Mouse (Mus musculus) lung, postnatal 0 days (tissue): ENCODE measurements at regions not wholly inside any gene's neighbourhood (a gene's known extent, or its start where the extent isn't known, plus 50 kb on each side); places are given as distances from the start of the nearest gene placed in this dataset.

Experiments used
- ATAC-seq: fragments of 200-750 bp; cut with Nextera tagmentation; 2 replicates; pipeline ENCODE4 v1.8.0; 2017; ENCODE audit warnings: moderate library complexity
- DNase-seq: peaks from one replicate; pipeline ENCODE4 v3.0.0-alpha.2; 2016; ENCODE audit warnings: low spot score
- H3K27ac ChIP-seq: fragments of 300-500 bp; sonication (generic); 2 replicates; pipeline ENCODE4 v1.5.1; 2014; ENCODE audit warnings: antibody characterized with exemption, mild to moderate bottlenecking, low read length, mixed read lengths
- H3K27me3 ChIP-seq: fragments of 300-500 bp; sonication (generic); replicated peaks from 2 replicates; pipeline ENCODE4 v1.6.1; 2014; ENCODE audit warnings: low read length, mixed read lengths; ENCODE audit not compliant: insufficient read depth
- H3K36me3 ChIP-seq: fragments of 300-500 bp; sonication (generic); 2 replicates; pipeline ENCODE4 v1.6.1; 2014; ENCODE audit warnings: low read length, mixed read lengths; ENCODE audit not compliant: insufficient read depth
- H3K4me1 ChIP-seq: fragments of 300-500 bp; sonication (generic); 2 replicates; pipeline ENCODE4 v1.6.1; 2014; ENCODE audit warnings: antibody characterized with exemption, low read depth, low read length, mixed read lengths; ENCODE audit not compliant: insufficient read depth
- H3K4me2 ChIP-seq: fragments of 300-500 bp; sonication (generic); replicated peaks from 2 replicates; pipeline ENCODE4 v1.6.1; 2014; ENCODE audit warnings: low read depth, mild to moderate bottlenecking, low read length, moderate library complexity, mixed read lengths
- H3K4me3 ChIP-seq: fragments of 300-500 bp; sonication (generic); 2 replicates; pipeline ENCODE4 v1.5.1; 2014; ENCODE audit warnings: low read depth, low read length
- H3K9ac ChIP-seq: fragments of 300-500 bp; sonication (generic); replicated peaks from 2 replicates; pipeline ENCODE4 v1.6.1; 2014; ENCODE audit warnings: low read depth, mild to moderate bottlenecking
- H3K9me3 ChIP-seq: fragments of 300-500 bp; sonication (generic); 2 replicates; pipeline ENCODE4 v1.6.1; 2016; ENCODE audit warnings: low read length, mixed read lengths
- CTCF ChIP-seq: IDR thresholded peaks from 2 replicates; pipeline ENCODE4 v1.5.1; 2016; ENCODE audit warnings: antibody characterized with exemption, mild to moderate bottlenecking
- EP300 ChIP-seq: IDR thresholded peaks from 2 replicates; pipeline ENCODE4 v1.6.1; 2016; ENCODE audit warnings: antibody characterized with exemption, mild to moderate bottlenecking, control low read depth
- WGBS: fragments of 180-500 bp; shearing (Covaris S2); extraction: QIAGEN DNeasy Blood & Tissue Kit; methylation state at CpG from one replicate; pipeline ENCODE4 v1.1.7; 2014; 5-methylcytosine and 5-hydroxymethylcytosine counted together

DNA sequence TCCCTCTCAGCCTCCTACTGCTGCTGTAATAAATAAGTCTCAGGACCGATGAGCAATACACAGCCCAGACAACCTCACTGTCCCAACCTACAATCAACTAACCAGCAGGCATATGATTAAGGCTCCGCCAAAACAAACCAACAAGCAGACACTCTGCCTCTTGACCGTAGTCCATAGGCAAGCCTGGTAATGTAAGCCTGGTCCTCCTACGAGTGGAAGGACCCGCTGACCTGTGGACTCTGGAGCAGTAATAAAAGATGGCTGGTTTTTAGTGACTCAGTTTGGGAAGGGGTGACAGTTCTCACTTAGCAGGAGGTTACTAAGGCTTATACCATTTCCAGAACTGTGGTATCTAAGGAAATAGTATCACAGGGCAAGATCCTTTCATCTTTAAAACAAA is 53.4 kb downstream of the Gm47996 start:
- Histone ChIP-seq H3K4me3 (no peak overlapping the region), H3K4me2 (no peak overlapping the region), H3K4me1 (no peaks in the 10 kb centered on the region), H3K9me3 (no peaks in the 10 kb centered on the region), H3K27ac (no peak overlapping the region), H3K27me3 (no peaks in the 10 kb centered on the region), H3K36me3 (no peaks in the 10 kb centered on the region), H3K9ac (no peak overlapping the region)
- no peak for ATAC-seq
- DNase-seq: no peak
- WGBS: 84% methylated on average over 5 of the region's 5 CpGs
- TF ChIP-seq EP300 (no peak), CTCF (no peak)

GRCm38 (mm10) chr1:151263830-151264229 is 53.9 kb downstream of the Gm47996 start:
- no peak overlapping the region for H3K9ac ChIP-seq
- ATAC-seq: no peak
- WGBS: 70% methylated on average over 2 of the region's 2 CpGs

DNA sequence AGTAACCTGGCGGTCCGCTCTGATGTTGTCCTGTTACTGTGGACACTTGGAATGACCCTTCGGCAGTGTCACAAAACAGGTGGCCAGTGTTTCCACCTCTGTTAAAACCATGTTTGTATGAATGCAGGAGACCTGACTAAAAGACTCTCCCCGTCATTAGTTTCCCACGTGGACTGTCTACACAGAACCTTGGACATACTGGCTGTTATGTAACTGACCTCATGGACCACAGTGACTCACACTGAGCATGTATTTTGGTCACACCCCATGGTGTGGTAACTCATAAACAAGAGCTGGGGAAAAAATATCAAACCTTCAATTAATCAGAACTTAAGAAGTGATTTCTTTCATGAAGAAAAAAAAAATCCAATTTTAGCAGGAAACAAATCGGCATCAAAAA is 54.9 kb downstream of the Gm47996 start:
- 92% methylated on average over 6 of the region's 6 CpGs for WGBS
- DNase-seq: peak; percentile 41
- Histone ChIP-seq H3K4me2 (no peak overlapping the region), H3K27ac (no peak overlapping the region), H3K9me3 (no peaks in the 10 kb centered on the region), H3K4me3 (no peak overlapping the region), H3K36me3 (no peaks in the 10 kb centered on the region), H3K4me1 (no peaks in the 10 kb centered on the region), H3K9ac (no peak overlapping the region), H3K27me3 (no peaks in the 10 kb centered on the region)
- TF ChIP-seq EP300 (no peak), CTCF (no peak)
- no peak for ATAC-seq

More at GRCm38 (mm10) chr1:151263830-151264229, 53.9 kb downstream of the Gm47996 start:
- Histone ChIP-seq H3K36me3 (no peaks in the 10 kb centered on the region), H3K27ac (no peak overlapping the region), H3K9me3 (no peaks in the 10 kb centered on the region), H3K4me3 (no peak overlapping the region), H3K4me1 (no peaks in the 10 kb centered on the region), H3K4me2 (no peak overlapping the region), H3K27me3 (no peaks in the 10 kb centered on the region)
- DNase-seq: no peak
- TF ChIP-seq CTCF (no peak), EP300 (no peak)

DNA sequence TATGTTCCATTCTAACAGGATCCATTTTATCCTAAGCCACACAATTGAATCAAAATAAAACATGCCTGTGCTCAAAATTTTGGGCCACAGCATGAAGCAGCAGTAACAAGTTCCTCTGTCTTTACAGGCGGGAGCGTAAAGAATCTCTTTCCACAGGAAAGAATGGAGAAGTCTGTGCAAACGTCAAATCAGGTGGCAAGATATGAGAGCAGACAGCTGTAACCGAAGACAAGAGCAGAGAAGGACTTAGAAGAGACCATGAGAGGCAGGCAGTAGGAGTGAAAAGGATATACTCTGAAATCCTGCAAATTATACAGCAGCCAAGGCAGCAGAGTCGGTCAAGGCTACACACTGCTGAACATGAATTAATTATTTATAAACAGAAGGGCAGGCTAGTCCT is 55.7 kb downstream of the Gm47996 start:
- TF ChIP-seq CTCF: no peak
- no peak for TF ChIP-seq EP300
- H3K4me1 ChIP-seq: no peaks in the 10 kb centered on the region; the same call in 1 of the 2 replicates
- H3K36me3 ChIP-seq: no peaks in the 10 kb centered on the region
- WGBS: 60% methylated on average over 5 of the region's 5 CpGs
- no peak for ATAC-seq
- no peak overlapping the region for H3K27ac ChIP-seq
- H3K9ac ChIP-seq: no peak overlapping the region
- H3K9me3 ChIP-seq: no peaks in the 10 kb centered on the region
- DNase-seq: no peak
- no peak overlapping the region for H3K4me2 ChIP-seq
- H3K27me3 ChIP-seq: no peaks in the 10 kb centered on the region
- H3K4me3 ChIP-seq: no peak overlapping the region

DNA sequence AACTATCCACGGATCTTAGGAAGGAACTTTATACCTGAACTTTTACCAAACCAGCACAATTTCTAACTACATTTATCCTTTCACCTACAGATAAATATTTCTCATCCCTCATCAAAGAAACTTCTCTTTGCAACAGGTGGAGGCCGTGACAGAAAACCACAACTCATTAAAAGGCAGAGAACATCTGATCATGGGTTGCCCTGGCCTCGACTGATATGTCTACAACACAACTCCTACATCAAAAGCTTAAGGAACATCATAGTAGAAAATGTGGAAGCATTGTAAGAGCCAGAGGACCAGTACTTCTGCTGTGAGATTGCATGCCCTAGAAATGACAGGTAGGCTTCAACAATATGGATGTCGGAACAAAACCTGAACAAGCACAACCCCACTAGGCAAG is 56.8 kb downstream of the Gm47996 start:
- Histone ChIP-seq H3K4me1 (no peaks in the 10 kb centered on the region; the same call in 1 of the 2 replicates), H3K4me3 (no peak overlapping the region), H3K9ac (no peak overlapping the region), H3K4me2 (no peak overlapping the region), H3K27ac (no peak overlapping the region), H3K36me3 (no peaks in the 10 kb centered on the region), H3K9me3 (no peaks in the 10 kb centered on the region), H3K27me3 (no peaks in the 10 kb centered on the region)
- WGBS: 88% methylated on average over 4 of the region's 4 CpGs
- TF ChIP-seq CTCF (no peak), EP300 (no peak)
- DNase-seq: no peak
- ATAC-seq: no peak

DNA sequence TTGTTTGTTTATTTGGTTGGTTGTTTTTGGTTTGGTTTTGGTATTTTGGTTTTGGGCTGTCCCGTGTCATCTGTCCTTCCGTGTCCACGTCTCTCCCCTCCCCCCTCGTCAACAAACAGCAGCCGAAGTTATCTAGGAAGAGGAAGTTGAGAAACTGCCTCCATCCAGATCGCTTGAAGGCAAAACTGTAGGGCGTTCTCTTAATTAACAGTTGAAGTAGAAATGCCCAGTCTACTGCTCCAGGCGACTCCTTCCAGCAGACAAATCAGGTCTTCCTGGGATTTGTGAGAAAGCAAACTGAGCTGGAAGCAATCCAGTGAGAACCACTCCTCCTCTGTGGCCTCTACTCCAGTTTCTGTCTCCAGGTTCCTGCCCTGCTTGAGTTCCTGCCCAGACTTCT is 60.8 kb downstream of the Gm47996 start:
- H3K4me3 ChIP-seq: no peak overlapping the region
- 36% methylated on average over 8 of the region's 8 CpGs for WGBS
- no peak overlapping the region for H3K9ac ChIP-seq
- no peaks in the 10 kb centered on the region; the same call in 1 of the 2 replicates for H3K4me1 ChIP-seq
- no peak for ATAC-seq
- H3K27ac ChIP-seq: no peak overlapping the region
- H3K9me3 ChIP-seq: no peaks in the 10 kb centered on the region
- no peaks in the 10 kb centered on the region for H3K36me3 ChIP-seq
- TF ChIP-seq EP300 (no peak), CTCF (no peak)
- DNase-seq: peak; percentile 39
- H3K4me2 ChIP-seq: no peak overlapping the region; the same call in 1 of the 2 replicates
- H3K27me3 ChIP-seq: no peaks in the 10 kb centered on the region

GRCm38 (mm10) chr1:151274306-151274705 is 64.4 kb downstream of the Gm47996 start:
- WGBS: 86% methylated on average over 4 of the region's 4 CpGs
- Histone ChIP-seq H3K9ac (no peak overlapping the region), H3K36me3 (no peaks in the 10 kb centered on the region)

More at GRCm38 (mm10) chr1:151274306-151274705, 64.4 kb downstream of the Gm47996 start:
- no peak for DNase-seq
- Histone ChIP-seq H3K27ac (no peak overlapping the region), H3K4me3 (no peak overlapping the region), H3K4me1 (no peaks in the 10 kb centered on the region; the same call in 1 of the 2 replicates), H3K27me3 (no peaks in the 10 kb centered on the region), H3K4me2 (no peak overlapping the region), H3K9me3 (no peaks in the 10 kb centered on the region)
- TF ChIP-seq CTCF (no peak), EP300 (no peak)
- ATAC-seq: no peak
